Mouse (Mus musculus): Measurements from ENCODE around the gene Gm10273.

DNA sequence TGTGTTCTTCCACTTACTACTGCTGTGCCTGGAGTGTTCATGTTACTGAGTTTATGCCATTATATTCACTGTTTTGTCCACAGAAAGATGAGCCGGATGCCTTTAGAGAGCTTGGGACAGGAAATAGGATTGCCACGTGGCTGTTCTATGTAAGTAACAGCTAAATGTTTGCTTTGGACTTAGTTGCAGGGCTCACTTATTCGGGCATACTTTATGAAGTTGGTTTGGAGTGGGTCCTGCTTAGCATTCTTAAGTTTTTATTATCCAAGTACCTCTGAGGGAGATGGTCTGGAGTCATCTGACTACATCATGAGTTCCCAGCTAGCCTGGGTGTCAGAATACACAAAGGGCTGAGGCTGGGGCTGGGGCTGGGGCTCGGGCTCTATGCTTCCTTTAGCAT is 28.2 kb upstream of the Gm10273 start:
- no peak for TF ChIP-seq CEBPB (IDR thresholded peaks at IDR 0.05; ENCODE audit: low read depth)
- no peak for TF ChIP-seq CTCF (IDR thresholded peaks at IDR 0.05; ENCODE audit: control insufficient read depth, insufficient read depth, insufficient read length)
- TF ChIP-seq MAX (IDR thresholded peaks at IDR 0.05): no peak

All from C2C12 (cell line).